Comparison of ENCODE assay signal across 18 mouse cellular contexts in the genomic region with DNA sequence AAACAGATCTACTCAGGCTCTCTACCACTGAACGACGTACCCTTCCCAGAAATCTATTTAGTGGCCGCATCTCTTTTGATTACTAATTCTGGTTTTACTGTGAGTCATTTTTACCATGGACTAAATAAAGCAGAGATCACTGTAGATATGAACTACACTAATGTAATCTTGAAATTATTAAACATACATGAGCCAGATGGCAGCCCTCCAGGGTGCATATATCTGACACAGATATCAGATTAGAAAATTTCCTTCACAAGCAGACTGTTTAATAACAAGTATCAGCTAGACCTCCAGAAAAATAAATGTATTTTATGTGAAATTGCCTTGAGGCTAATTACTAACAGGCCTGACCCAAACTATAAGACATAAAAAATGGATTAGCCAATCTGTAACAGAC.
A peak's percentile ranks its signal among the peaks of the same experiment; 100 is the strongest.
DNase-seq lines count a peak whose midpoint lies in the region; ATAC-seq and TF ChIP-seq lines count a peak whose summit lies in the region.
"Had no signal": no experiment of that assay in that cellular context is flagged by ENCODE, and none has a peak within 500 bp of the region (broad histone marks: within the 10 kb centered on the region; RNA-seq: fewer than 3 reads in every experiment).

No protein-coding gene starts in this region.

- no peaks in the 10 kb centered on the region for H3K27me3 ChIP-seq in embryonic facial prominence, embryonic 11.5 days (ENCODE audit: control insufficient read depth, insufficient read depth, low read length)
- H3K27me3 ChIP-seq in embryonic facial prominence, embryonic 10.5 days (replicated peaks; ENCODE audit: low read depth, poor library complexity, severe bottlenecking) = no peaks in the 10 kb centered on the region
- H3K27me3 ChIP-seq: embryonic facial prominence, embryonic 15.5 days; forebrain, embryonic 15.5 days; heart, embryonic 13.5 days had no signal

- TF ChIP-seq CTCF in left cerebral cortex, adult 2 months (IDR thresholded peaks at IDR 0.05) = no peak
- TF ChIP-seq CTCF in brain, embryonic 14.5 days (IDR thresholded peaks at IDR 0.05; ENCODE audit: borderline replicate concordance, extremely low read depth, insufficient read depth, insufficient read length) = no peak

- no peak overlapping the region for H3K27ac ChIP-seq in embryonic facial prominence, embryonic 11.5 days (replicated peaks; ENCODE audit: low read depth, low read length)
- H3K27ac ChIP-seq in embryonic facial prominence, embryonic 10.5 days (replicated peaks) = no peak overlapping the region
- no peak overlapping the region for H3K27ac ChIP-seq in left cerebral cortex, adult 2 months
- H3K27ac ChIP-seq: embryonic facial prominence, embryonic 15.5 days; forebrain, embryonic 15.5 days; heart, embryonic 13.5 days had no signal

- intact Hi-C loops in left cerebral cortex, postnatal 4 days (cut with DNase I) = no loop called here
- intact Hi-C loops in left cerebral cortex, adult 2 months (cut with DNase I) = no loop called here

- H3K9me3 ChIP-seq in embryonic facial prominence, embryonic 11.5 days (replicated peaks; ENCODE audit: control insufficient read depth, low read length) = no peaks in the 10 kb centered on the region
- H3K9me3 ChIP-seq in embryonic facial prominence, embryonic 10.5 days = no peaks in the 10 kb centered on the region
- H3K9me3 ChIP-seq: embryonic facial prominence, embryonic 15.5 days; forebrain, embryonic 15.5 days; heart, embryonic 13.5 days had no signal

- no peak for ATAC-seq in embryonic facial prominence, embryonic 11.5 days (replicated peaks; ENCODE audit: insufficient number of reproducible peaks, low FRiP score, low TSS enrichment, low read depth)
- ATAC-seq in erythroid progenitor cell, adult 5-6 weeks (replicated peaks; ENCODE audit: low FRiP score, poor library complexity, severe bottlenecking) = no peak
- ATAC-seq: forebrain, embryonic 15.5 days; hindbrain, embryonic 16.5 days had no signal

- H3K4me2 ChIP-seq in embryonic facial prominence, embryonic 11.5 days (ENCODE audit: low read depth, low read length) = no peak overlapping the region
- H3K4me2 ChIP-seq: embryonic facial prominence, embryonic 15.5 days; forebrain, embryonic 15.5 days; heart, embryonic 13.5 days had no signal

- H3K36me3 ChIP-seq in embryonic facial prominence, embryonic 11.5 days (replicated peaks; ENCODE audit: control insufficient read depth, insufficient read depth, low read depth, low read length) = no peaks in the 10 kb centered on the region
- H3K36me3 ChIP-seq in embryonic facial prominence, embryonic 10.5 days (replicated peaks) = no peaks in the 10 kb centered on the region
- H3K36me3 ChIP-seq: embryonic facial prominence, embryonic 15.5 days; forebrain, embryonic 15.5 days; heart, embryonic 13.5 days had no signal

- H3K4me3 ChIP-seq in embryonic facial prominence, embryonic 11.5 days (ENCODE audit: low read depth, low read length) = no peak overlapping the region
- H3K4me3 ChIP-seq in embryonic facial prominence, embryonic 10.5 days = no peak overlapping the region
- H3K4me3 ChIP-seq in left cerebral cortex, adult 2 months = no peak overlapping the region
- H3K4me3 ChIP-seq: embryonic facial prominence, embryonic 15.5 days; erythroblast, embryonic 14.5 days; forebrain, embryonic 15.5 days; heart, embryonic 13.5 days had no signal

- peak; percentile 1 for DNase-seq in cerebellum, adult 9-11 months
- DNase-seq in cerebellum, postnatal 4 days (ENCODE audit: low spot score in 2 of 2) = no peak
- DNase-seq in embryonic facial prominence, embryonic 11.5 days (ENCODE audit: low spot score) = peak; percentile 2
- no peak for DNase-seq in embryonic facial prominence, embryonic 10.5 days (ENCODE audit: low spot score)
- DNase-seq in left cerebral cortex, postnatal 4 days = peak; percentile 5
- DNase-seq in left cerebral cortex, adult 2 months (ENCODE audit: extremely low spot score in 1 of 2, low spot score in 2 of 2) = no peak
- peak; percentile 35 for DNase-seq in brain, embryonic 14.5 days (ENCODE audit: low read depth)
- DNase-seq: adrenal gland, postnatal 14 days; gastrocnemius, postnatal 36 days; heart, adult 11 months; heart, postnatal 36 days; kidney, adult 18-20 months had no signal

- 86% methylated on average over 3 of the region's 3 CpGs for WGBS in embryonic facial prominence, embryonic 11.5 days
- WGBS in embryonic facial prominence, embryonic 10.5 days = 82% methylated on average over 3 of the region's 3 CpGs

- TF ChIP-seq POLR2A in brain, embryonic 14.5 days (IDR thresholded peaks at IDR 0.05; ENCODE audit: borderline replicate concordance, extremely low read depth, insufficient read depth, insufficient read length, poor library complexity, severe bottlenecking) = no peak

- no peak overlapping the region for H3K9ac ChIP-seq in embryonic facial prominence, embryonic 11.5 days (replicated peaks; ENCODE audit: low read length)
- H3K9ac ChIP-seq: embryonic facial prominence, embryonic 15.5 days; forebrain, embryonic 15.5 days; heart, embryonic 13.5 days had no signal

- H3K4me1 ChIP-seq in embryonic facial prominence, embryonic 11.5 days (ENCODE audit: control insufficient read depth, insufficient read depth, low read length) = no peaks in the 10 kb centered on the region
- no peaks in the 10 kb centered on the region for H3K4me1 ChIP-seq in embryonic facial prominence, embryonic 10.5 days
- H3K4me1 ChIP-seq: embryonic facial prominence, embryonic 15.5 days; forebrain, embryonic 15.5 days; heart, embryonic 13.5 days had no signal

Comparison
In these comparisons a context has a peak if more than half of its experiments do, and no peak if none do; other contexts are left out.
1. DNase-seq: peak in cerebellum, adult 9-11 months (single experiment), embryonic facial prominence, embryonic 11.5 days (single experiment), left cerebral cortex, postnatal 4 days (single experiment) and brain, embryonic 14.5 days (single experiment); none in cerebellum, postnatal 4 days (0 of 2), embryonic facial prominence, embryonic 10.5 days (single experiment) and left cerebral cortex, adult 2 months (0 of 2).